Mouse (Mus musculus): ENCODE measurements around the gene Hspb6.

- TF ChIP-seq CTCF (IDR thresholded peaks at IDR 0.05; ENCODE audit: control insufficient read depth, insufficient read depth, insufficient replicate concordance, low read depth, low read length) (no peak), POLR2A (IDR thresholded peaks at IDR 0.05; ENCODE audit: control insufficient read depth, low read depth, low read length) (no peak)
Measured at GRCm38 (mm10) chr7:30585170-30585569, 33.2 kb downstream of the Hspb6 start.

Data from testis, adult 2 months (tissue).